Mouse (Mus musculus): ENCODE results near the gene Npas3.

- TF ChIP-seq CTCF (IDR thresholded peaks at IDR 0.05; ENCODE audit: control insufficient read depth, insufficient read depth, insufficient read length) (no peak), MYOD1 (IDR thresholded peaks at IDR 0.05; ENCODE audit: control insufficient read depth, insufficient read length, low read depth) (no peak), USF1 (IDR thresholded peaks at IDR 0.05; ENCODE audit: low read depth) (no peak)
Observed at GRCm38 (mm10) chr12:53771394-53771936, 523.0 kb downstream of the Npas3 start.

Measured in C2C12 (cell line).